Mouse (Mus musculus): Measurements from ENCODE around the gene Snrpa1. TPM values are rescaled to one million over a fixed set of nuclear protein-coding genes. Genes with fewer than 3 reads are reported as not detected.

Gene Snrpa1
- polyA plus RNA-seq, 1 experiment from 2014 or later: 122 TPM

DNA sequence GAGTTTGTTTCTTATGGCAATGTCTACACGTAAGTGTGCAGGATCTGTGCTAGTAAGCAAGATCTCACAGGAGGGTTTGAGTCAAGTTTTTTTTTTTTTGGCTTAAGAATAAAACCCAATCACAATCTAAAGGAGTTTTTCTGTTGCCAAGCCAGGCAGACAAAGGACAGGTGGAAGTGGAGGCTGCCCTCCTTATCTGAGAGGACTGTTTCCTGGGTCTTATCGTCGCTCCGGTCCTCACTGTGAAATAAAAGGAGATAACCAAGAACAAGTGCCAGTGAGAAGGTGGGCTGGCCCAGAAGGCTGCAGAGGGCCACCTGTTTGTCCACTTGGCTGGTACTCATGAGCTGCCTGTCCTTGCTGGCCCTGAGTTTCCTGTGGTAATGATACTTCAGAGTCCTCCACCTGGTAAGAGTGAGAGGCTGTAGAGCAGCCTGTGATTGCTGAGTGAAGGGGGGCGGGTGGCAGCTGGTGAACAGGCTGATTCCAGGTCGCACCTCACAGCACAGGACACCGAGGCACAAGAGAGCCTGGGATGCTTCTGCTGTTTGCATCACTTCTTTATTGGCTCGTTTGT is 58.2 kb downstream of the Snrpa1 start:
- WGBS: 76% methylated on average over 8 of the region's 8 CpGs
- H3K36me3 ChIP-seq (ENCODE audit: control insufficient read depth, insufficient read depth, low read length): no peaks in the 10 kb centered on the region

DNA sequence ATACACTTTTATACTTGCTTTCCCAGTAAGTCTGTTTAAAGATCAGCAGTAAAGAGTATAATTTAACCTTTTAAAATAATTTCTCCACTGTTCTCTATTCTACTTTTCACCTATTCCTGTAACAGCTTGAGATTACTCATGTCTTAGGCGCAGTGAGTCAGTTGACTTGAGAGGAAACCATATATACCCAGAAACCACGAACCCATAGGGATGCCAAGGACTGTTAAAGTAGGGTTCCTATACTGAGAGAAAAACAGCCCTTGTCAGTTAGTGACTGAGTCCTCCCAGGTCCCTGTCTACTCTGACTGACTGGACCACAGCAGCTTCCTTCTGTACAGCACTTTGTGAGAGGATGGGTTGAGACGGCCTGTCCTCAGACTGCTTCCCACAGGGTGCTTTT is 59.2 kb downstream of the Snrpa1 start:
- WGBS: 84% methylated on average over 3 of the region's 3 CpGs
- Histone ChIP-seq H3K4me2 (ENCODE audit: low read length) (no peak overlapping the region), H3K27ac (ENCODE audit: low read depth, low read length) (no peak overlapping the region), H3K9me3 (ENCODE audit: control insufficient read depth, low read length) (no peaks in the 10 kb centered on the region), H3K27me3 (replicated peaks; ENCODE audit: control insufficient read depth, insufficient read depth, low read length) (no peaks in the 10 kb centered on the region), H3K36me3 (ENCODE audit: control insufficient read depth, insufficient read depth, low read length) (no peaks in the 10 kb centered on the region), H3K9ac (ENCODE audit: low read depth, low read length) (no peak overlapping the region), H3K4me1 (ENCODE audit: control insufficient read depth, insufficient read depth, low read depth, low read length) (peaks cover 28% of the 10 kb centered on the region), H3K4me3 (ENCODE audit: low read length) (no peak overlapping the region)
- no peak for ATAC-seq

More for the DNA sequence above, 58.2 kb downstream of the Snrpa1 start:
- H3K27ac ChIP-seq (ENCODE audit: low read depth, low read length): no peak overlapping the region
- peaks cover 35% of the 10 kb centered on the region for H3K4me1 ChIP-seq (ENCODE audit: control insufficient read depth, insufficient read depth, low read depth, low read length)
- no peak for ATAC-seq
- H3K4me3 ChIP-seq (ENCODE audit: low read length): no peak overlapping the region
- no peaks in the 10 kb centered on the region for H3K27me3 ChIP-seq (replicated peaks; ENCODE audit: control insufficient read depth, insufficient read depth, low read length)
- H3K9ac ChIP-seq (ENCODE audit: low read depth, low read length): no peak overlapping the region
- no peak overlapping the region for H3K4me2 ChIP-seq (ENCODE audit: low read length)
- no peaks in the 10 kb centered on the region for H3K9me3 ChIP-seq (ENCODE audit: control insufficient read depth, low read length)

DNA sequence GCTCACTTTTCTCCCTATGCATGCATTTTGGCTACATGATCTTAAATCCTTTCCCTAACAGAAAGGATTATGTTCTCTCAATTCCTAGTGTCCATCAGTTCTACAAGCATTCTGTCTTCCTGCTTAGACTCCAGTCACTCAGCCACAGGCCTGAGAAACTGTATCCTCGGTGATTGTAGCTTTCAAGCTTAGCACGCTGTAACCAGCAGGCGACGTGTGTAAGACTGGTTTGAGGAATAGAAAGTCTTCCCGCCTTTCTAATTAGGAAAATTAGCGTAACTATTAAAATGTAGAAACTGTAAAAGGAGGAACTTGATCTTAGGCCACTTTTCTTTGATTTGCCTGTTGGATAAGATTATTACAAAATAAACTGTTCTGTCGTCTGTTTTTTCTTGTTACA is 60.0 kb downstream of the Snrpa1 start:
- H3K4me2 ChIP-seq (ENCODE audit: low read length): no peak overlapping the region
- peaks cover 22% of the 10 kb centered on the region for H3K4me1 ChIP-seq (ENCODE audit: control insufficient read depth, insufficient read depth, low read depth, low read length)
- H3K36me3 ChIP-seq (ENCODE audit: control insufficient read depth, insufficient read depth, low read length): no peaks in the 10 kb centered on the region
- no peaks in the 10 kb centered on the region for H3K9me3 ChIP-seq (ENCODE audit: control insufficient read depth, low read length)
- H3K27me3 ChIP-seq (replicated peaks; ENCODE audit: control insufficient read depth, insufficient read depth, low read length): no peaks in the 10 kb centered on the region
- WGBS: 59% methylated on average over 7 of the region's 7 CpGs
- ATAC-seq: no peak
- no peak overlapping the region for H3K27ac ChIP-seq (ENCODE audit: low read depth, low read length)
- H3K4me3 ChIP-seq (ENCODE audit: low read length): no peak overlapping the region
- H3K9ac ChIP-seq (ENCODE audit: low read depth, low read length): no peak overlapping the region

DNA sequence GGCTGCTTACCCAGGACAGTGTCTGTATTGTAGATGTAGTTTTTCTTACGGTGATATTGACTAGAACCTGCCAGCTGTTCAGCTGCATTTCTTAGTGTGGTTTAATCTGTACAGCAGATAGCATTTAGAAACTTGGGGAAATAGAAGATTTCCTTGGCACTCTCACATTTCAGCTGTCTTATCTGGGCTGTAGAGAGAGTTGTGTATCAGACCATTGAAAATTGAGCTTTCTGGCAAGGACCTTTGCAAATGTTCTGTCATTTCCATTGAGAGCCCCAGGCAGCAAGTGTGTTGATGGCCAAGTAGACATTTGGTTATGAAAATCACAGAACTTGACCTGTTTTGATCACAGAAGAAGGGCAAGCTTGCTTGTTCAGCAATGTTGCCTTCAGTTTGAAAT is 61.3 kb downstream of the Snrpa1 start:
- WGBS: 65% methylated on average over 1 of the region's 1 CpGs
- Histone ChIP-seq H3K27me3 (replicated peaks; ENCODE audit: control insufficient read depth, insufficient read depth, low read length) (no peaks in the 10 kb centered on the region), H3K4me1 (ENCODE audit: control insufficient read depth, insufficient read depth, low read depth, low read length) (peaks cover 22% of the 10 kb centered on the region), H3K27ac (ENCODE audit: low read depth, low read length) (0 out of 2 replicates have a peak overlapping the region, but pooled peaks have one; percentile 27), H3K9ac (ENCODE audit: low read depth, low read length) (no peak overlapping the region), H3K4me2 (ENCODE audit: low read length) (no peak overlapping the region), H3K36me3 (ENCODE audit: control insufficient read depth, insufficient read depth, low read length) (no peaks in the 10 kb centered on the region), H3K9me3 (ENCODE audit: control insufficient read depth, low read length) (no peaks in the 10 kb centered on the region), H3K4me3 (ENCODE audit: low read length) (no peak overlapping the region)
- no peak for ATAC-seq

DNA sequence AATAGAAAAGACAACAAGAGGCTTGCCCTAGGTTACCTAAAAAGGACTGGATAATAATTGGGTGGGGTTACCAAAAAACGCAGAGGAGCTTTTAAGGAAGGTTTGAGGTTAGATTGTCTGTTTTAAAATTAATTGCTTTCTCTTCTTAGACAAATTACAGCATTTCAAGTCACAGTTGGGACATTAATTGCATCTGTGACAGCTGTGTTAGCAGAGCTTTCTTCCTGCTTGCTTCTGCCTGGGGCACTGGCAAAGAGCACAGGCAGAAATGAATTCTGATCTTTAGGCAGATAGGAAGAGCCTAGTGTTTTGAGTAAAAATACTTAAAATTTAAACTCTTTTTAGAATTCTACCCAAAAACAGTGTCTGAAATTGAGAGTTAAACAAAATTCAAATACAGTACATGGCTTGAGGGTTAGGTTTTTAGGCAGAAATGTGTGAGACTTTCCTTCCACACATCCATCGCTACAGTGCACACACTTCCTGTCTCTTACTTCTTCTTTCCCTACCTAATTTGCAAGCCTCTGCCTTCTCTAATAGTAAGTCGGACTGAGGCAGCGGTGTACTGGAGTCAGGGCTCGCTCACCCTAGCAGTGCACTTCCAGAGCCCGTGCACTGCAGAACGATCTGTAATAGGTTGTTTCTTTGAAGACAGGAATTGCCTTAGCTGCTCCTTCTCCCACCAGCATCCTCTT is 62.0 kb downstream of the Snrpa1 start:
- H3K9ac ChIP-seq (ENCODE audit: low read depth, low read length): no peak overlapping the region
- H3K27ac ChIP-seq (ENCODE audit: low read depth, low read length): no peak overlapping the region; the same call in 1 of the 2 replicates
- H3K36me3 ChIP-seq (ENCODE audit: control insufficient read depth, insufficient read depth, low read length): peaks cover 5% of the 10 kb centered on the region; the same call in 1 of the 2 replicates
- no peaks in the 10 kb centered on the region for H3K27me3 ChIP-seq (replicated peaks; ENCODE audit: control insufficient read depth, insufficient read depth, low read length)
- no peak overlapping the region for H3K4me3 ChIP-seq (ENCODE audit: low read length)
- 56% methylated on average over 7 of the region's 7 CpGs for WGBS
- ATAC-seq: no peak
- H3K9me3 ChIP-seq (ENCODE audit: control insufficient read depth, low read length): no peaks in the 10 kb centered on the region
- no peak overlapping the region for H3K4me2 ChIP-seq (ENCODE audit: low read length)
- peaks cover 22% of the 10 kb centered on the region for H3K4me1 ChIP-seq (ENCODE audit: control insufficient read depth, insufficient read depth, low read depth, low read length)

Other genes starting within 250 kb of the Snrpa1 start
- gene Pcsk6, start 197.3 kb upstream of the Snrpa1 start, polyA plus RNA-seq (2015; fragmentation: Nextera tagmentation; extraction: Ambion mirVana): 0.99 and 1.4 TPM in 2 replicates
- not detected in 2 replicates for gene Gm45213, start 15.4 kb upstream of the Snrpa1 start, polyA plus RNA-seq (2015; fragmentation: Nextera tagmentation; extraction: Ambion mirVana)
- gene Selenos, start 20.6 kb downstream of the Snrpa1 start, polyA plus RNA-seq (2015; fragmentation: Nextera tagmentation; extraction: Ambion mirVana): 94.9 and 99.1 TPM in 2 replicates
- 8.7 and 10.0 TPM in 2 replicates for gene Chsy1, start 50.5 kb downstream of the Snrpa1 start, polyA plus RNA-seq (2015; fragmentation: Nextera tagmentation; extraction: Ambion mirVana)

Data from hindbrain, embryonic 16.5 days (tissue).